Mouse (Mus musculus): ENCODE data around the gene Gm35315.
A peak's percentile ranks its signal among the peaks of the same experiment; 100 is the strongest.
"Not testable (repeated sequence)": the region's sequence is repeated elsewhere in the genome, so short reads cannot be mapped to it uniquely, and the experiment has no call there.

Gm35315 gene

GRCm38 (mm10) chr5:110100921-110101631, 6.9 kb upstream of the Gm35315 start:
- peak; percentile 75 for DNase-seq

GRCm38 (mm10) chr5:110099656-110100580, 5.7 kb upstream of the Gm35315 start, which contains the start of gene Plcxd1:
Plcxd1 (plus strand) TSS chr5:110099969.
- DNase-seq = peak; percentile 39

GRCm38 (mm10) chr5:110098991-110099477, 4.8 kb upstream of the Gm35315 start:
- peak; percentile 60 for DNase-seq

- no peak for DNase-seq
Measured at GRCm38 (mm10) chr5:110094847-110095213, 610 bp upstream of the Gm35315 start.

GRCm38 (mm10) chr5:110091546-110091945, 2.7 kb downstream of the Gm35315 start:
- peak; percentile 75 for DNase-seq

- no peak for DNase-seq
Measured at GRCm38 (mm10) chr5:110086161-110086866, 7.9 kb downstream of the Gm35315 start.

GRCm38 (mm10) chr5:110082961-110083360, 11.3 kb downstream of the Gm35315 start:
- DNase-seq = no peak

- DNase-seq = not testable (repeated sequence)
Measured at GRCm38 (mm10) chr5:110072413-110072812, 21.8 kb downstream of the Gm35315 start, which contains the start of gene Gm17655. Gm17655 (minus strand) TSS chr5:110072513.

- DNase-seq = peak; percentile 87
Measured at GRCm38 (mm10) chr5:110057637-110058408, 36.4 kb downstream of the Gm35315 start.

Data from thymus, postnatal 14 days (tissue).